Mouse (Mus musculus) midbrain, embryonic 13.5 days (tissue): Measurements from ENCODE around the gene Olfr765. TPM values are rescaled to one million over a fixed set of nuclear protein-coding genes. Genes with fewer than 3 reads are reported as not detected.
"Not testable (repeated sequence)": the region's sequence is repeated elsewhere in the genome, so short reads cannot be mapped to it uniquely, and the experiment has no call there.

Source experiments
- ATAC-seq: fragments of 200-750 bp; cut with Nextera tagmentation; 2 replicates; pipeline ENCODE4 v1.8.0; 2017; ENCODE audit warnings: mild to moderate bottlenecking, moderate TSS enrichment, moderate library complexity
- H3K27ac ChIP-seq: fragments of 300-500 bp; sonication (generic); 2 replicates; pipeline ENCODE4 v1.5.1; 2015; ENCODE audit warnings: inconsistent platforms, mild to moderate bottlenecking, moderate library complexity
- H3K27me3 ChIP-seq: fragments of 300-500 bp; sonication (generic); 2 replicates; pipeline ENCODE4 v1.6.1; 2015; ENCODE audit warnings: mild to moderate bottlenecking, inconsistent platforms
- H3K36me3 ChIP-seq: fragments of 300-500 bp; sonication (generic); 2 replicates; pipeline ENCODE4 v1.6.1; 2015; ENCODE audit warnings: mild to moderate bottlenecking, inconsistent platforms
- H3K4me1 ChIP-seq: fragments of 300-500 bp; sonication (generic); replicated peaks from 2 replicates; pipeline ENCODE4 v1.6.1; 2015; ENCODE audit warnings: inconsistent platforms
- H3K4me2 ChIP-seq: fragments of 300-500 bp; sonication (generic); replicated peaks from 2 replicates; pipeline ENCODE4 v1.6.1; 2015; ENCODE audit warnings: moderate library complexity, mild to moderate bottlenecking, inconsistent platforms
- H3K4me3 ChIP-seq: fragments of 300-500 bp; sonication (generic); replicated peaks from 2 replicates; pipeline ENCODE4 v1.5.1; 2015; ENCODE audit warnings: mild to moderate bottlenecking, inconsistent platforms
- H3K9ac ChIP-seq: fragments of 300-500 bp; sonication (generic); replicated peaks from 2 replicates; pipeline ENCODE4 v1.6.1; 2015; ENCODE audit warnings: mild to moderate bottlenecking, inconsistent platforms
- H3K9me3 ChIP-seq: fragments of 300-500 bp; sonication (generic); 2 replicates; pipeline ENCODE4 v1.6.1; 2016; ENCODE audit warnings: mild to moderate bottlenecking, inconsistent platforms
- WGBS: fragments of 180-500 bp; shearing (Covaris S2); methylation state at CpG from one replicate; pipeline ENCODE4 v1.1.7; 2015; 5-methylcytosine and 5-hydroxymethylcytosine counted together
- polyA plus RNA-seq: library from polyadenylated mRNA; unstranded; fragments of >200 nt; fragmentation: Nextera tagmentation; extraction: Ambion mirVana; gene quantifications from 2 replicates; pipeline ENCODE4 v1.2.1, GENCODE M21; 2015

Gene Olfr765
- polyA plus RNA-seq = not detected in 2 replicates

- not testable (repeated sequence) for H3K4me3 ChIP-seq, H3K4me2 ChIP-seq, H3K27ac ChIP-seq, H3K27me3 ChIP-seq, ATAC-seq, H3K36me3 ChIP-seq, H3K4me1 ChIP-seq, H3K9ac ChIP-seq, H3K9me3 ChIP-seq
These were observed at the start of gene Olfr765 for GRCm38 (mm10) chr10:129049898-129050297. Olfr765 (minus strand) TSS chr10:129049998.

GRCm38 (mm10) chr10:129099275-129099674, 49.5 kb upstream of the Olfr765 start, which contains the start of gene Olfr768:
Olfr768 (minus strand) TSS chr10:129099375.
- ATAC-seq = no peak
- H3K27ac ChIP-seq = no peak within 1 kb of the TSS

GRCm38 (mm10) chr10:129082810-129083209, 33.0 kb upstream of the Olfr765 start, which contains the start of gene Olfr767:
Olfr767 (minus strand) TSS chr10:129082910.
- not testable (repeated sequence) for H3K4me2 ChIP-seq, H3K4me3 ChIP-seq, H3K36me3 ChIP-seq, H3K9me3 ChIP-seq, ATAC-seq, H3K4me1 ChIP-seq, H3K9ac ChIP-seq, H3K27ac ChIP-seq, H3K27me3 ChIP-seq

More at GRCm38 (mm10) chr10:129099275-129099674, 49.5 kb upstream of the Olfr765 start, which contains the start of gene Olfr768:
- Histone ChIP-seq H3K4me1 (no peaks in the 10 kb centered on the region), H3K27me3 (no peaks in the 10 kb centered on the region), H3K9me3 (no peaks in the 10 kb centered on the region), H3K4me2 (no peak within 1 kb of the TSS), H3K9ac (no peak within 1 kb of the TSS), H3K36me3 (no peaks in the 10 kb centered on the region), H3K4me3 (no peak within 1 kb of the TSS)
- 90% methylated on average over 1 of the region's 1 CpGs for WGBS

- H3K9me3 ChIP-seq = no peaks in the 10 kb centered on the region
- H3K36me3 ChIP-seq = no peaks in the 10 kb centered on the region
- no peak within 1 kb of the TSS for H3K4me3 ChIP-seq
- no peaks in the 10 kb centered on the region for H3K4me1 ChIP-seq
- no peak within 1 kb of the TSS for H3K27ac ChIP-seq
- WGBS = 92% methylated on average over 2 of the region's 2 CpGs
- no peak within 1 kb of the TSS for H3K4me2 ChIP-seq
- no peak within 1 kb of the TSS for H3K9ac ChIP-seq
- ATAC-seq = no peak
- H3K27me3 ChIP-seq = no peaks in the 10 kb centered on the region
These were observed 19.1 kb upstream of the Olfr765 start, which contains the start of gene Olfr766-ps1 for GRCm38 (mm10) chr10:129068877-129069276. Olfr766-ps1 (minus strand) TSS chr10:129068977.

GRCm38 (mm10) chr10:129039796-129040195, 10.0 kb downstream of the Olfr765 start, which contains the start of gene Olfr764-ps1:
Olfr764-ps1 (minus strand) TSS chr10:129039896.
- no peak within 1 kb of the TSS for H3K4me3 ChIP-seq
- no peaks in the 10 kb centered on the region for H3K36me3 ChIP-seq
- no peak within 1 kb of the TSS for H3K4me2 ChIP-seq
- no peaks in the 10 kb centered on the region for H3K9me3 ChIP-seq
- WGBS = 84% methylated on average over 3 of the region's 3 CpGs
- H3K9ac ChIP-seq = no peak within 1 kb of the TSS
- no peak within 1 kb of the TSS for H3K27ac ChIP-seq
- ATAC-seq = no peak
- H3K4me1 ChIP-seq = no peaks in the 10 kb centered on the region
- no peaks in the 10 kb centered on the region for H3K27me3 ChIP-seq

GRCm38 (mm10) chr10:129028343-129028742, 21.5 kb downstream of the Olfr765 start:
- no peaks in the 10 kb centered on the region for H3K36me3 ChIP-seq
- no peak overlapping the region for H3K27ac ChIP-seq
- no peak overlapping the region for H3K9ac ChIP-seq
- H3K27me3 ChIP-seq = no peaks in the 10 kb centered on the region
- H3K4me3 ChIP-seq = no peak overlapping the region
- no peak for ATAC-seq
- no peak overlapping the region for H3K4me2 ChIP-seq
- H3K9me3 ChIP-seq = no peaks in the 10 kb centered on the region
- WGBS = 84% methylated on average over 2 of the region's 2 CpGs
- H3K4me1 ChIP-seq = no peaks in the 10 kb centered on the region

- no peaks in the 10 kb centered on the region for H3K9me3 ChIP-seq
- ATAC-seq = peak; percentile 77
These were observed 23.7 kb downstream of the Olfr765 start for GRCm38 (mm10) chr10:129026018-129026662.

GRCm38 (mm10) chr10:129023319-129023718, 26.5 kb downstream of the Olfr765 start:
- Histone ChIP-seq H3K9me3 (no peaks in the 10 kb centered on the region), H3K27ac (no peak overlapping the region), H3K4me3 (no peak overlapping the region), H3K4me1 (no peaks in the 10 kb centered on the region), H3K4me2 (no peak overlapping the region), H3K27me3 (no peaks in the 10 kb centered on the region), H3K9ac (no peak overlapping the region), H3K36me3 (no peaks in the 10 kb centered on the region)
- peak; percentile 43; the same call in 1 of the 2 replicates for ATAC-seq

More at GRCm38 (mm10) chr10:129026018-129026662, 23.7 kb downstream of the Olfr765 start:
- H3K9ac ChIP-seq = no peak overlapping the region
- H3K4me2 ChIP-seq = no peak overlapping the region
- H3K27me3 ChIP-seq = no peaks in the 10 kb centered on the region
- no peak overlapping the region for H3K27ac ChIP-seq
- H3K4me1 ChIP-seq = no peaks in the 10 kb centered on the region
- 59% methylated on average over 3 of the region's 3 CpGs for WGBS
- no peak overlapping the region for H3K4me3 ChIP-seq
- H3K36me3 ChIP-seq = no peaks in the 10 kb centered on the region

GRCm38 (mm10) chr10:129014477-129014876, 35.3 kb downstream of the Olfr765 start:
- no peaks in the 10 kb centered on the region for H3K36me3 ChIP-seq
- no peaks in the 10 kb centered on the region for H3K9me3 ChIP-seq
- H3K4me1 ChIP-seq = no peaks in the 10 kb centered on the region
- no peaks in the 10 kb centered on the region for H3K27me3 ChIP-seq
- no peak overlapping the region for H3K27ac ChIP-seq
- H3K4me2 ChIP-seq = no peak overlapping the region
- no peak overlapping the region for H3K9ac ChIP-seq
- ATAC-seq = no peak
- H3K4me3 ChIP-seq = no peak overlapping the region

GRCm38 (mm10) chr10:129011511-129011910, 38.3 kb downstream of the Olfr765 start:
- H3K4me2 ChIP-seq, H3K4me1 ChIP-seq, H3K9me3 ChIP-seq, H3K9ac ChIP-seq, ATAC-seq, H3K27me3 ChIP-seq, H3K36me3 ChIP-seq, H3K27ac ChIP-seq, H3K4me3 ChIP-seq: not testable (repeated sequence)
- WGBS = 72% methylated on average over 2 of the region's 5 CpGs

- H3K4me1 ChIP-seq = no peaks in the 10 kb centered on the region
- H3K27ac ChIP-seq = no peak within 1 kb of the TSS
- H3K4me2 ChIP-seq = no peak within 1 kb of the TSS
- H3K27me3 ChIP-seq = no peaks in the 10 kb centered on the region
- H3K9ac ChIP-seq = no peak within 1 kb of the TSS
- ATAC-seq = no peak
- H3K4me3 ChIP-seq = no peak within 1 kb of the TSS
- no peaks in the 10 kb centered on the region for H3K36me3 ChIP-seq
- H3K9me3 ChIP-seq = no peaks in the 10 kb centered on the region; the same call in 1 of the 2 replicates
- WGBS = 83% methylated on average over 2 of the region's 2 CpGs
These were observed 39.4 kb downstream of the Olfr765 start, which contains the start of gene Olfr763 for GRCm38 (mm10) chr10:129010288-129010841. Olfr763 (plus strand) TSS chr10:129010791.

GRCm38 (mm10) chr10:129004032-129004920, 45.5 kb downstream of the Olfr765 start:
- WGBS = 66% methylated on average over 14 of the region's 14 CpGs
- no peaks in the 10 kb centered on the region for H3K36me3 ChIP-seq
- H3K4me1 ChIP-seq = no peaks in the 10 kb centered on the region
- no peak for ATAC-seq
- no peaks in the 10 kb centered on the region; the same call in 1 of the 2 replicates for H3K9me3 ChIP-seq
- H3K27ac ChIP-seq = no peak overlapping the region
- no peak overlapping the region for H3K4me2 ChIP-seq
- no peak overlapping the region for H3K4me3 ChIP-seq
- H3K27me3 ChIP-seq = no peaks in the 10 kb centered on the region
- H3K9ac ChIP-seq = no peak overlapping the region
